Mouse (Mus musculus): ENCODE measurements around the gene Cdrt4.
A peak's percentile ranks its signal among the peaks of the same experiment; 100 is the strongest.

Gene Cdrt4

GRCm38 (mm10) chr11:62951012-62951411, at the start of gene Cdrt4:
Cdrt4 (plus strand) TSS chr11:62951193.
- no peak for DNase-seq

DNA sequence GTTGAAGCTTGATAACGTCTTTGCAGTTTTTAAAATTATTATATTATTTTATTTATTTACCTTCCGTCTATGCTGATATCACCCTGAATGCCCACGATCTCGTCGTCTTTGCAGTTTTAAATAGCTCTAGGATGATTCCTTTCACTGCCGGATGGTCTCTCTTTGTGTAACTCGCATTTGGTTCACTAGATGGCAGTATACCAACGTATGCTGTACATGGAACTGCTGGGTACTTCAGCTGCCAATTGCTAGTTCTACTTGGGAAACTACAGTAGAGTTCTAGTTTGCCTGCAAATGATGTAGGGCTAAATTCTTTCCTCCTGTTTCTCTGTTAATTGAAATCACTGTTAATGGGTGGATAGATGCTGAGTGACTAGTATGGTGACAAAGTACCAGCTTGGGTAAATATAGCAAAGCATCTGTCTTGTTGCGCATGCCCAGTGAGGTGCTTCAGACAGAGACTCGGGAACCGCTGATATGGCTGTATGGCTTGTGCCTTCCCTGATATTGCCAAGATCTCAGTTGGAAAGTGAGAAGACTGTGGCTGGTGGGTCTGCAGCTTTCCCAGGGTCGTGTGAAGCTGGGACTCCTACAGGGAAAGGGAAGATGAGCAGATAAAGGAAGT, 49.2 kb upstream of the Cdrt4 start:
- DNase-seq = peak; percentile 39

DNA sequence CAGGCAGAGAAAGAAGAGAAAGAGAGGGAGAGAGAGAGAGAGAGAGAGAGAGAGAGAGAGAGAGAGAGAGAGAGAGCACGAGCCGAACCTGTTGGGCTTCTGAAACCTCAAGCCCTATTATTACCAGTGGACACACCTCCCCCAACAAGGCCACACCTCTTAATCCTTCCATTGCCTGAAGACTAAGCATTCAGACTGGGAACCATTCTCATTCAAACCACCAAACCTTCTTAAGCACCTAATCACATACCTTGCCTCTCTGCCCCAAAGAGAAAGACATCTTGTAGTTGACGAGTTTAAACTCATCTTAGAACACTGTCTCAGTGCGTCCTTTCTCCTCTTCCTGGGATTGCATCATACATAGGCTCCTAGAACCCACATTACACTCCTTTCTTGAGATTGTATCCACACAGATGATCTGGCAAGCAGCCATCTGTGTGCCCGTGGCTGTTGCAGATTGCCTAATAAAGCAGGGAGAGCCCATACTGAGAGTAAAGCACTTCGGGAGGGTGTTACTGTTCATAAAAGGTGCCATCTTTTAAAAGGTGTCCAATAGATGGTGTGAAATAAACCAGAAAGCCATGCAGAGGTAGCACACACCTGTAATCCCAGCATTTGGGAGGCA, 47.0 kb upstream of the Cdrt4 start:
- no peak for DNase-seq

DNA sequence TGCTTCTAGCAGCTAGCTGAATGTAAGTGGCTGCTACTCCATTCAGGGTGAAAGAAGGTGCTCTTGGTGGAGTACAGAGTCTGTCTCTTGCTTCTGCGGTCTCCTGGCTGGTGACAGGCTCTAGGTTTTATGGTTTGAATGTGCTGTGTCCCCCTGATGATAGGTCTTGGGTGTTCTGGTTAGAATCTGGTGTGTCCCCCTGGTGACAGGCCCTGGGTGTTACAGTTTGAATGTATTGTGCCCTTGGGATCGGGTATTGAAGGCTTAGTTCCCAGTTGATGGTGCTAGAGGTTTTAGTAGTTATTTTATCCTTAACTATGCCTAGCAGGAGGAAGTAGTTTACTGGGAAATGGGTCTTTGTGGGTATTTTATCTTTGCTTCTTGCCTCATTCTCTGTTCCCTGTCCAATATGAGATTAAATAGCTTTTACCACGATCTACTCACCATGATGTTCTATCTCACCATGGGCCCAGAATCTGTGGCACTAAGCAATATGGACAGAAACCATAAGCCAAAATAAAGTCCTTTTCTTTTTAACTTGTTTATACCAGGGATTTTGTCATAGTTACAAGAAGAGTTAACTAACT, 41.2 kb upstream of the Cdrt4 start:
- peak; percentile 40 for DNase-seq

DNA sequence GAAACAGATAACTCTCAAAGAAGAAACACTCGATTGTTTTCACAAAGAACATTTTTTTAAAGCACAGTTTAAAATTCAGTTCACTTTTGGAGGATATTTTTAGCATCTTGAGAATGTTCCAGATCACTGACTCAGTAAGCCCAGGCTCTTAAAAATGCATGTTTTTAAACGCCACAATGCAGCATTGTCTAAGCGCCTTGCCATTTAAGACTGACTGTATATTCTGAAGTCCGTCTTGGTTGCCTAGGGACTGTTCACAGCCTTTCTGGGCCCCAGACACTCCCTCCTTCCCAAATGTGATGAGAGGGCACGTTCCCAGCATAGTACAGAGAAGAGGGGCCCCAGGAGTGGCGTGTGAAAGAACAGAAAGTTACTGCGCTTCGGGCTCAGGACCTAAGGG, 39.6 kb upstream of the Cdrt4 start:
- no peak for DNase-seq

DNA sequence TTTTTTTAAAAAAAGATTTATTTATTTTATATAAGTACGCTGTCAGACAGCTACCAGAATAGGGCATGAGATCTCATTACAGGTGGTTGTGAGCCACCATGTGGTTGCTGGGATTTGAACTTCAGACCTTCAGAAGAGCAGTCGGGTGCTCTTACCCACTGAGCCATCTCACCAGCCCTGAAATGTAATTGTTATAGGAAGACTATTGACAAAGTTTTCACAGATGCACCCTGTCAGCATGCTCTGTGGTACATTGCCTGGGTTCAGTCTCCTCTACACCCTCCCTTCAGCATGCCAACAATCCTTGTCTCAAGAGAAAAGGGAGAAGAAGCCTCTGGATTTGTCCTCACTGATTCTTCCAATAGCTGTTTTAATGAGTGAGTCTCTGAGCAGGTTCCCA, 37.9 kb upstream of the Cdrt4 start:
- no peak for DNase-seq

DNA sequence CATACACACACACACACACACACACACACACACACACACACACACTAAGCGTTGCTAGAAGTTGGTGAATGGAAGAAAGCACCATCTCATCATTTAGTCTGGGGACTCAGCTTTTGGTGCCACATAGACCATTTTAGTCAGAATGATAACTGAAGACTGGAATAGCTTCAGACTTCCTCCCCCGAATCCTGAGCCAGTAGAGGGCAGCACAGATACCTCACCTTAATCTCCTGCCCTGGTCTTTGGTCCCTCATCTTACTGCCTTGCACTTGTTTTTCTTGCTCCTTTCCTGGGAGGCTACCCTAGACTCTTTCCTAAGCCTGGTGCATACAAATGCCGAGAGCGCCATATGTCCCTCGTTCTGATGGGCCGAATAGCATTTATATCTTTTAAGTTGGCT, 36.5 kb upstream of the Cdrt4 start:
- peak; percentile 27 for DNase-seq

DNA sequence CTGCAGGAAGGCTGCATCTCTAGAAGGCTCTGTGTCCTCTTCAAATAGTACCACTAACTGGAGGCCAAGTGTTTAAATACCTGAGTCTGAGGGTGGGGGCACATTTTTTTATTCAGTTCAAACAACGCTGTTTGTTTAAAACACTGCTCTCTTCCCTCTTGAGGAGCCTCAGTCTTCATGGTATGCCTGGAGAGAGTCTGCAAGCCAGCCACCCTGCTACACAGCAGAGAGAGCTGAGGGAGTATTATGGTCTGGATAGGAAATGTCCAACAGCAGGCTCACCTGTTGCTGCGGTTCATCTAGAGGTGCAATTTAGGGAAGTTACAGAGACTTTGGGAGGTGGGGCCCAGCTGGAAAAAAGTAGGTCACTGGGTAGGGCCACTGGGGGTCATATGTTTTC, 35.5 kb upstream of the Cdrt4 start:
- DNase-seq = no peak

- no peak for DNase-seq
Observed at GRCm38 (mm10) chr11:62916765-62917164, 34.2 kb upstream of the Cdrt4 start.

DNA sequence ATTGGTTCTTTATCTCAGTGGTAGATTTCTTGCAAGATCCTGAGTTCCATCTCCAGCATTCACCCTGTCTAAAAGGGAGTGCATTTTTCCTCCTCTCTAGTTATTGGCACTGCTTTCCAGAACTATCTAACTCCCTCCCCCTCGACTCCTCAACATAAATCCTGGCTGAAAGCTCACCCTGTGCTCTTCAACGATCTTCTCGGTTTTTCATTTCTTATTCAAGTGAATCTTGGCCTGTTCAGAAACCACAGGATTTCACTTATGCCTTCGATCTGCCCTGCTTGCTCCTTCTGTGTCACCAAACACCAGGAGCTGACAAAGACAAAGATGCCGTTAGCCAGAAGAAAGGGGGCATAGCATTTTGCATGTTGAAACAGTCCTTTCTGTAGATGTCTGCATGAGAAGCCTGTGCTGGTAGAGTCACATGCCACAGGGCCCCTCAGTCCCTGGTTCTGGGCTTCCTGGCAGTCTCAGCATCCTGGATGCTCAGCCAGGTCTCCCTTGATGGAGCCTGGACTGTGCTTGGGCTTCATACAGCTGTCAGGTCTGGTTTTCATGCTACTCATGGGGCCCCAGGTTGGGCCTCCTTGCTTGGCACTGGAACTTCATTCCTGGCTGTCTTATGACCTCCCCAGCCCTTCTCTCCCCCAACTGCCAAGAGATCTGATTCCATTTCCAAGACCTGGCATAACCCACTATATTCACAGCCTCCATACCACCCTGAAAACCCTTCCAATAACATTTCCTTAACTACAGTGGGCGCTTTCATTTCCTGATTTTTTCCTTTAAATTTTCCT, 30.8 kb upstream of the Cdrt4 start:
- DNase-seq = no peak

DNA sequence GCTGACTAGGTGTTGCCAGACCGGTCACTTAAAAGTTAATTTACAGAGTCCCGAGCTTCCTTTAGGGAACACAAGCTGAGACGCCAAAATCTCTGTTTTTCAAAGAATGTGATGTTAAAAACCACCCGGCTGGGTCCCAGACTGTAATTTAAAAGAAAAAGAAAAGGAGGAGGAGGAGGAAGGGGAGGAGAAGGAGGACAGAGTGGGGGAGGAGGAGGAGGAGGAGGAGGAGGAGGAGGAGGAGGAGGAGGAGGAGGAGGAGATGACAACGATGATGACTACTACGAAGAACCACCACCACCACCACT, 30.3 kb upstream of the Cdrt4 start:
- no peak for DNase-seq

DNA sequence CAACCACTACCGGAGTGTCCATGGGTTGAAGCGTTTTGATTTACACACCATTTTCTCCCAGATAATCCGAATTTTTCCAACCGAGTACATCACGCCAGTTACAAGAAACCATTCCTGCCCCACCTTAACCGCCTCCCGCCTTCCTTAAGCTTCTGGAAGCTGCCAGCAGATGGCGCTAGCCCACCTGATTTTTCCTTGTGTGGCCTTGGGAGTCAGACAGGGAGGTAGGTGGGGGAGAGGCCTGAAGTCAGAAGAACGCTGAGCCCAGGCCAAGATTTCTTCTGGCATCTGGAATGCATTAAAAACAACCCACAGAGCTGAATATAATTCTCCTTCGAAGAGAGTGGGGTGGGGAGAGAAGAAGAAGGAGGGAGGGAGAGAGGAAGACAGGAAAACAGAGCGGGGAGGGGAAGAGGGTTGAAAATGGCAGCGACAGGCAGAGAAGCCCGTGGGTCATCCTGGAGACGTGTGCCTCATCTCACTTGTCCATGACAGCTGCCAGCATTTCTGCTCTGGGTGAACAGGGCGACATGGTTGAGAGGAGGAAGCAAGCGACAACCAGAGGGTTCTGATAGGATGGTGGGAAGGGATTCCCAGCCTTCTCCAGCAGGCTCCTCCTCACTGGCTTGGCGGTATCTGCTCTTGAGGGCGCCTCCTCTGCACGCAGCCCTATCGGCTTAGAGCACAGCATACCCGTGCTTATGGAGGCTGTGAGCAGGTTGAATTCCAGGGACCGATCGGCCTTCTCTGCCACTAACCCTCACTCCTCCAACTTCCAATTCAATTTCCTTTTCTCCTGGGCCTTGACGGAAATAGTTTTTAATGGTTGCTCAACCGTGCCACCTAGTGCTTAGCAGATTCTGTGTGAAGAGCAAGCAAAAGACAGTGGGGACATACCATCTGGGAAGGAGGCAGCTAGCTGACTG, 29.7 kb upstream of the Cdrt4 start:
- DNase-seq = peak; percentile 56

DNA sequence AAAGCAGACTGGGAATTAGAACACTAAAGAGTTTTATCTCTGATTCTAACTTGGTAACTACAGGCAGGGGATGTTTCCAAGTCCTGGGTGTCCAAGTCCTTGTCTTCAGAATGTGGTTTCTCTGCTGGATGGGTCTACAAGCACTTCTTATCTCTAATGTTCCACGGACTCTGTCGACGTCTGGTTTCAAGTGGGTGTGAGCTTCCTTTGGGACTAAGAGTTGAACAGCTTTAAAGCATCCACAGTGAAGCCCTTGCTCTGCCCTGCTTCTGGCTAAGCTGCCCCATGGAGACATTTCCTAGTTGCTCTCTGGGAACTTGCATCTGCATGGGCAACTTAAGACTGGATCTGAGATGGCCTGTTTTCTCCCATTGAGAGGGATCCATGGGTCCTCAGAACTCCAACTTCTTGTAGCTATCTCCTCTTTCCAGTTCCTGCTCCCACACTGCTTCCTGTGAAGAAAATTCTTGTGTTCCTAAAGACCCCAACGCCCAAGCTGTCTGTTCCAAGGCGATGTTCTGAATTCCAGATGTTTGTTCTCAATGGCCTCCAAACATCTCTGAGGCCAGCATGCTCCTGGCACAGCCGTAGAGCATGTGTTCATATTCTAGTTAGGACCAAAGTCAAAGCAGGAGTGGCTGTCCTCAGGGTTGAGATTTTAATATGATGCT, 26.8 kb upstream of the Cdrt4 start:
- no peak for DNase-seq

- no peak for DNase-seq
Observed at GRCm38 (mm10) chr11:62929799-62930198, 21.2 kb upstream of the Cdrt4 start.

DNA sequence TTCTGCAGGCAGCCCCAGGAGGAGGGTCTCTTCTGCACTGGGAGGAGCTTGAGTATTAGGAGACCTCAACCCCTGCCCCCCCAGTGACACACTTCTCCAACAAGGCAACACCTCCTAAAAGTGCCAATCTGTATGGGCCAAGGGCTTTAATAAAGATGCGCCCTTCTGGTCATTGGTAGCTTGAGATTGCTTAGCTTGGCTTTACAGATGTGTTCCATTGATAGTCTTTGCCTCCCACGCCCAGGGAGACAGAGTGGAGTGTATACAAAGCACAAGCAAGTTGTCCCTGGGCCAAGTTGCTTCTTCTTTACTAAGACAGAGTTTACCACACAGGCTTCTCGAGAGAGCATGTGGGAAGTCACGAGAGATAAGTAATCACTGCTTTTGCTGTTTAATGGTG, 20.4 kb upstream of the Cdrt4 start:
- DNase-seq = no peak

- DNase-seq = no peak
Observed at GRCm38 (mm10) chr11:62931141-62931540, 19.9 kb upstream of the Cdrt4 start.

- no peak for DNase-seq
Observed at GRCm38 (mm10) chr11:62933099-62933498, 17.9 kb upstream of the Cdrt4 start.

DNA sequence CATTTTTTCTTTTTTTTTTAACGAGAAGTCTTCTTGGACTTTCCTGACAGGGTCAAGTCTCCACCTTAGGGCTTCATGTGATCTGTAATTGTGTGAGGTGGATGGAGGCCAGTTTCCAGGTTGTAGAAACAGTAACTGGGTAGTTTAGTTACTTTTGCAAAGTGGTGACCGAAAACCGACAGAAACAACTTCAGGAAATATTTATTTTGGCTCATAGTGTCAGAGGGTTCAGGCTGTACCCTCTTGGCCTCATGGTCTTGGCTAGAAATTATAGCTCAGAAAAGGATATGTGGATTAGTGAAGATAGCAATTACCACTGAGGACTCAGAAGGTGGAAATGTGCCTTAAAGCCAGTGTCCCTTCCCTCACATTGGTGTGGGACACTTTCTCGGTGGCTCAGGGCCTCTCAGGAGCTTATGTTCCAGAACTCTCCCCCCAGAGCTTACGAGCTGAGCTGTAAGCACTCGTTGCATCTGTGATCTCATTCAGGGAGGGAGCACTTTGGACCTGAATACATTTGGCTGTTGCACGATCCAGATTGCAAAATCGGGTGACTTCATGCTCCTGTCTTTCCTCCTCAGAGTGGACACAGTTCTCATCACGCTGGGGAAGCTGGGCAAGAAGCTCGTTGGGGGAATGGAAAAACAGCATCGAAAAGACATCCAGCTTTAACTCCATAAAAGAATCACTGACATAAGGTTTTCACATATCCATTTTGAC, 16.0 kb upstream of the Cdrt4 start:
- DNase-seq = no peak

- DNase-seq = no peak
Observed at GRCm38 (mm10) chr11:62937986-62938385, 13.0 kb upstream of the Cdrt4 start.

- no peak for DNase-seq
Observed at GRCm38 (mm10) chr11:62938921-62939320, 12.1 kb upstream of the Cdrt4 start.

- DNase-seq = no peak
Observed at GRCm38 (mm10) chr11:62940176-62940575, 10.8 kb upstream of the Cdrt4 start.

DNA sequence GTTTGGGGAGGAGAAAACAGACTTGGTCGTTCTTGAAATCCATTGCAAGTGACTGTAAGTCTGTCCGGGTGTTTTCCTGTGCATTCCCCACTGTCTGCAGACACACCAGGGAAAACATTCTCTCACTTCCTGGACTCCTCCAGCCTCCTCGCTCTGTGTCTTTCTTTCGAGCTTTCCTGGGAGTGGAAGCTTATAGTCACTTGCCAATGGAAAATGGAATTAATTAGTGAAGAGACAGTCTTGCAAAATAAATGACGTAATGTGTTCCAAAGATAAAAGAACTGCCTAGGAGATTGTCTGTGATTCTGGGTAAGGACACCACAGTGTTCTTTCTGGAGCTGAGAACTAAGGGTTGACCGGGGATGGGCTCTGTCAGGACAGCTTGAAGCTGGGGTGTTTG, 7.5 kb upstream of the Cdrt4 start:
- no peak for DNase-seq
